Mouse (Mus musculus) testis, postnatal 10 days (tissue): ENCODE data around the gene Efl1.

Experiments used
- DNase-seq: peaks from one replicate; pipeline ENCODE4 v3.0.0; 2021; ENCODE audit warnings: low spot score

Efl1 gene

GRCm38 (mm10) chr7:82720501-82720900 is 72.1 kb downstream of the Efl1 start:
- no peak for DNase-seq

GRCm38 (mm10) chr7:82720906-82721305 is 72.5 kb downstream of the Efl1 start:
- no peak for DNase-seq

GRCm38 (mm10) chr7:82722486-82723123 is 74.2 kb downstream of the Efl1 start:
- no peak for DNase-seq

- no peak for DNase-seq
These were observed 74.9 kb downstream of the Efl1 start for GRCm38 (mm10) chr7:82723151-82723871.

GRCm38 (mm10) chr7:82724491-82724890 is 76.1 kb downstream of the Efl1 start:
- no peak for DNase-seq

GRCm38 (mm10) chr7:82725006-82725636 is 76.7 kb downstream of the Efl1 start:
- no peak for DNase-seq

GRCm38 (mm10) chr7:82725741-82726450 is 77.5 kb downstream of the Efl1 start:
- DNase-seq = no peak

- DNase-seq = no peak
These were observed 78.7 kb downstream of the Efl1 start for GRCm38 (mm10) chr7:82727066-82727465.

- DNase-seq = peak; percentile 28
These were observed 80.6 kb downstream of the Efl1 start for GRCm38 (mm10) chr7:82729009-82729408.

- DNase-seq = no peak
These were observed 84.7 kb downstream of the Efl1 start for GRCm38 (mm10) chr7:82733118-82733517.

GRCm38 (mm10) chr7:82733995-82734394 is 85.6 kb downstream of the Efl1 start:
- no peak for DNase-seq

GRCm38 (mm10) chr7:82734748-82735600 is 86.6 kb downstream of the Efl1 start:
- no peak for DNase-seq

GRCm38 (mm10) chr7:82743116-82743765 is 94.8 kb downstream of the Efl1 start:
- DNase-seq = peak; percentile 71

- DNase-seq = no peak
These were observed 95.8 kb downstream of the Efl1 start for GRCm38 (mm10) chr7:82744167-82744715.

GRCm38 (mm10) chr7:82748812-82749211 is 100.4 kb downstream of the Efl1 start:
- DNase-seq = no peak

GRCm38 (mm10) chr7:82749239-82749638 is 100.8 kb downstream of the Efl1 start:
- DNase-seq = no peak

- DNase-seq = no peak
These were observed 104.0 kb downstream of the Efl1 start for GRCm38 (mm10) chr7:82752171-82753085.

GRCm38 (mm10) chr7:82755602-82756155 is 107.3 kb downstream of the Efl1 start:
- DNase-seq = no peak

GRCm38 (mm10) chr7:82758521-82758920 is 110.1 kb downstream of the Efl1 start:
- DNase-seq = no peak
